Mouse (Mus musculus) neural tube, embryonic 11.5 days (tissue): ENCODE results near the gene Zfp810. TPM values are rescaled to one million over a fixed set of nuclear protein-coding genes. Genes with fewer than 3 reads are reported as not detected.

Experiments used
- ATAC-seq: fragments of 200-750 bp; cut with Nextera tagmentation; 2 replicates; pipeline ENCODE4 v1.8.0; 2017; ENCODE audit warnings: moderate number of reproducible peaks, mild to moderate bottlenecking, moderate TSS enrichment, moderate library complexity; ENCODE audit not compliant: insufficient read depth, low FRiP score, low TSS enrichment
- DNase-seq: peaks from one replicate; pipeline ENCODE4 v3.0.0-alpha.2; 2015; ENCODE audit warnings: low spot score
- H3K27ac ChIP-seq: fragments of 300-500 bp; sonication (generic); 2 replicates; pipeline ENCODE4 v1.5.1; 2014; ENCODE audit warnings: low read depth, mild to moderate bottlenecking, low read length
- H3K27me3 ChIP-seq: fragments of 300-500 bp; sonication (generic); 2 replicates; pipeline ENCODE4 v1.6.1; 2014; ENCODE audit warnings: mild to moderate bottlenecking, low read length, mixed read lengths; ENCODE audit not compliant: control insufficient read depth, insufficient read depth
- H3K36me3 ChIP-seq: fragments of 300-500 bp; sonication (generic); 2 replicates; pipeline ENCODE4 v1.6.1; 2014; ENCODE audit warnings: mild to moderate bottlenecking, low read length, moderate library complexity, mixed read lengths; ENCODE audit not compliant: control insufficient read depth, insufficient read depth
- H3K4me1 ChIP-seq: fragments of 300-500 bp; sonication (generic); 2 replicates; pipeline ENCODE4 v1.6.1; 2014; ENCODE audit warnings: low read length, mixed read lengths; ENCODE audit not compliant: control insufficient read depth, insufficient read depth
- H3K4me2 ChIP-seq: fragments of 300-500 bp; sonication (generic); 2 replicates; pipeline ENCODE4 v1.6.1; 2014; ENCODE audit warnings: low read depth, mild to moderate bottlenecking, moderate library complexity
- H3K4me3 ChIP-seq: fragments of 300-500 bp; sonication (generic); 2 replicates; pipeline ENCODE4 v1.5.1; 2014; ENCODE audit warnings: low read depth, low read length
- H3K9ac ChIP-seq: fragments of 300-500 bp; sonication (generic); 2 replicates; pipeline ENCODE4 v1.6.1; 2014; ENCODE audit warnings: mild to moderate bottlenecking, low read length
- H3K9me3 ChIP-seq: fragments of 300-500 bp; sonication (generic); 2 replicates; pipeline ENCODE4 v1.6.1; 2016; ENCODE audit warnings: low read length; ENCODE audit not compliant: control insufficient read depth
- WGBS: fragments of 180-500 bp; shearing (Covaris S2); extraction: QIAGEN DNeasy Blood & Tissue Kit; methylation state at CpG from one replicate; pipeline ENCODE4 v1.1.7; 2014; 5-methylcytosine and 5-hydroxymethylcytosine counted together
- polyA plus RNA-seq: library from polyadenylated mRNA; unstranded; fragments of >200 nt; fragmentation: Nextera tagmentation; extraction: Ambion mirVana; gene quantifications from 2 replicates; pipeline ENCODE4 v1.2.1, GENCODE M21; 2014

Zfp810 gene
- polyA plus RNA-seq, result 28.1 and 30.1 TPM in 2 replicates

GRCm38 (mm10) chr9:22307156-22307919, at the start of gene Zfp810:
TSS of gene Zfp810 (minus strand) at chr9:22307648.
- Histone ChIP-seq H3K4me2 (peak within 1 kb of the TSS; percentile 88), H3K9me3 (no peaks in the 10 kb centered on the region), H3K9ac (peak within 1 kb of the TSS; percentile 100), H3K27ac (peak within 1 kb of the TSS; percentile 79), H3K4me3 (peak within 1 kb of the TSS; percentile 93), H3K36me3 (peaks cover 12% of the 10 kb centered on the region), H3K27me3 (no peaks in the 10 kb centered on the region), H3K4me1 (no peaks in the 10 kb centered on the region)
- ATAC-seq, result peak; percentile 99
- DNase-seq, result peak; percentile 97
- WGBS, result under 1% methylated on average over 56 of the region's 56 CpGs

- no peak overlapping the region for H3K9ac ChIP-seq
- DNase-seq (no peak), ATAC-seq (no peak)
- peaks cover 19% of the 10 kb centered on the region for H3K36me3 ChIP-seq
- H3K9me3 ChIP-seq, result no peaks in the 10 kb centered on the region
- H3K4me3 ChIP-seq, result no peak overlapping the region
- H3K27ac ChIP-seq, result no peak overlapping the region
- no peak overlapping the region for H3K4me2 ChIP-seq
- 87% methylated on average over 3 of the region's 3 CpGs for WGBS
- no peaks in the 10 kb centered on the region for H3K4me1 ChIP-seq
- H3K27me3 ChIP-seq, result no peaks in the 10 kb centered on the region
These were observed 48.5 kb upstream of the Zfp810 start for GRCm38 (mm10) chr9:22355919-22356318.

- no peak overlapping the region for H3K4me2 ChIP-seq
- H3K9me3 ChIP-seq, result no peaks in the 10 kb centered on the region
- no peaks in the 10 kb centered on the region for H3K4me1 ChIP-seq
- ATAC-seq (no peak), DNase-seq (no peak)
- no peak overlapping the region for H3K9ac ChIP-seq
- H3K27ac ChIP-seq, result no peak overlapping the region
- WGBS, result 78% methylated on average over 5 of the region's 5 CpGs
- H3K27me3 ChIP-seq, result no peaks in the 10 kb centered on the region
- H3K36me3 ChIP-seq, result peaks cover 12% of the 10 kb centered on the region
- no peak overlapping the region for H3K4me3 ChIP-seq
These were observed 46.5 kb upstream of the Zfp810 start for GRCm38 (mm10) chr9:22353901-22354300.

GRCm38 (mm10) chr9:22353465-22353864, 46.0 kb upstream of the Zfp810 start:
- 93% methylated on average over 5 of the region's 5 CpGs for WGBS
- no peaks in the 10 kb centered on the region for H3K9me3 ChIP-seq
- H3K4me3 ChIP-seq, result no peak overlapping the region
- H3K4me2 ChIP-seq, result no peak overlapping the region
- no peak for ATAC-seq
- no peak overlapping the region for H3K27ac ChIP-seq
- DNase-seq, result no peak
- peaks cover 12% of the 10 kb centered on the region for H3K36me3 ChIP-seq
- no peak overlapping the region for H3K9ac ChIP-seq
- no peaks in the 10 kb centered on the region for H3K4me1 ChIP-seq
- H3K27me3 ChIP-seq, result no peaks in the 10 kb centered on the region

- ATAC-seq, result no peak
- Histone ChIP-seq H3K4me2 (no peak overlapping the region), H3K4me3 (no peak overlapping the region), H3K9me3 (no peaks in the 10 kb centered on the region), H3K36me3 (peaks cover 13% of the 10 kb centered on the region; the same call in 1 of the 2 replicates), H3K4me1 (no peaks in the 10 kb centered on the region), H3K27me3 (no peaks in the 10 kb centered on the region), H3K27ac (no peak overlapping the region), H3K9ac (no peak overlapping the region)
- 94% methylated on average over 1 of the region's 1 CpGs for WGBS
- DNase-seq, result no peak
These were observed 32.9 kb upstream of the Zfp810 start for GRCm38 (mm10) chr9:22340331-22340730.

GRCm38 (mm10) chr9:22337217-22337616, 29.8 kb upstream of the Zfp810 start:
- H3K27me3 ChIP-seq, result no peaks in the 10 kb centered on the region
- H3K27ac ChIP-seq, result no peak overlapping the region
- no peak for DNase-seq
- no peaks in the 10 kb centered on the region for H3K9me3 ChIP-seq
- 96% methylated on average over 2 of the region's 2 CpGs for WGBS
- no peak overlapping the region for H3K9ac ChIP-seq
- H3K4me2 ChIP-seq, result no peak overlapping the region
- no peak for ATAC-seq
- H3K36me3 ChIP-seq, result peaks cover 12% of the 10 kb centered on the region
- H3K4me3 ChIP-seq, result no peak overlapping the region
- H3K4me1 ChIP-seq, result no peaks in the 10 kb centered on the region

GRCm38 (mm10) chr9:22327475-22328387, 20.3 kb upstream of the Zfp810 start:
- no peaks in the 10 kb centered on the region for H3K27me3 ChIP-seq
- peak overlapping the region; percentile 60 for H3K9ac ChIP-seq
- peak; percentile 89 for DNase-seq
- H3K27ac ChIP-seq, result no peak overlapping the region
- peak overlapping the region; percentile 50 for H3K4me3 ChIP-seq
- H3K36me3 ChIP-seq, result peaks cover 2% of the 10 kb centered on the region; the same call in 1 of the 2 replicates
- peaks cover 10% of the 10 kb centered on the region for H3K4me1 ChIP-seq
- H3K9me3 ChIP-seq, result no peaks in the 10 kb centered on the region
- WGBS, result 1% methylated on average over 32 of the region's 32 CpGs
- ATAC-seq, result peak; percentile 89
- H3K4me2 ChIP-seq, result peak overlapping the region; percentile 91

GRCm38 (mm10) chr9:22327099-22327474, 19.6 kb upstream of the Zfp810 start:
- no peaks in the 10 kb centered on the region for H3K36me3 ChIP-seq
- H3K4me1 ChIP-seq, result peaks cover 10% of the 10 kb centered on the region
- ATAC-seq, result no peak
- WGBS, result 14% methylated on average over 9 of the region's 9 CpGs
- no peaks in the 10 kb centered on the region for H3K9me3 ChIP-seq
- H3K4me3 ChIP-seq, result peak overlapping the region; percentile 50; the same call in 1 of the 2 replicates
- no peak overlapping the region for H3K27ac ChIP-seq
- DNase-seq, result no peak
- peak overlapping the region; percentile 60; the same call in 1 of the 2 replicates for H3K9ac ChIP-seq
- H3K27me3 ChIP-seq, result no peaks in the 10 kb centered on the region
- peak overlapping the region; percentile 91 for H3K4me2 ChIP-seq
